ENCODE assay signal across 9 mouse cellular contexts in the genomic region with DNA sequence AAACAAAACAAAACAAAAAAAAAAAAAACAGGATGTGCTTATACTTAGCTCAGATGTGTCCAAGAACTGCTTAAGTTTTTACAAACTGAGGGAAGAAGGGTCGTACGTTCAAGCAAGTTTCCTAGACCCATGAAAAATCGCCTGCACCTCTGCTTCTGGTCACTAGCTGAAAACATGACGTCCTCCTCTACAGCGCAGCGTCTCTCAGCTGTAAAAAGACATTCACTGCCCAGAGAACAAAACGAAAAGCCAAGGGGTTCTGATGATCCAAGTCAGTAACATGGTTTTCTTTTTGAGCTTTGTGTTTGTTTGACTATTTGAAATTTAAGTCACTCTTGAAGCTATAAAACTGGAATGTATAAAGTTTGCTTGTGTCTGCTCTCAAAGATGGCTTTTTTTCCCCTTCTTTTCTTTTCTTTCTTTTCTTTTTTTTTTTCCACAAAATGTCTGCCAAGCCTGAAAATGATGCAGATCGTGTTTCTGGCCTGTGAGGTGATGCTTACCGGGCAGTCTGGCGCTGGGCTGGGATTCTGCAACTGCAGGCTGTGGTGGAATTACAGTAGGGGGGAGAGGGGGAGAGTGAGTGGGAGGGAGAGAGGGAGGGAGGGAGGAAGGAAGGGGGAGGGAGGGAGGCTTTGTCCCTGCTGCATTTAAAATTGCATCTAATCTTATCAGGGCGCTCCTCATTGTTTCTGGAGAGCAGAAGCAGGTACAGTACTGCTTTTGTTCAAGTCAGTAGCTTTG.
A peak's percentile ranks its signal among the peaks of the same experiment; 100 is the strongest.
DNase-seq lines count a peak whose midpoint lies in the region; ATAC-seq lines count a peak whose summit lies in the region.
"Had no signal": no experiment of that assay in that cellular context is flagged by ENCODE, and none has a peak within 500 bp of the region (broad histone marks: within the 10 kb centered on the region; RNA-seq: fewer than 3 reads in every experiment).

No protein-coding gene starts in this region.

- no peaks in the 10 kb centered on the region for H3K4me1 ChIP-seq in heart, embryonic 11.5 days (ENCODE audit: control insufficient read depth, insufficient read depth, low read length)
- H3K4me1 ChIP-seq in hindbrain, embryonic 12.5 days, result no peaks in the 10 kb centered on the region; the same call in 1 of the 2 replicates
- 0 out of 2 replicates have a peak, but pooled peaks cover 4% of the 10 kb centered on the region for H3K4me1 ChIP-seq in midbrain, embryonic 16.5 days (ENCODE audit: control insufficient read depth, insufficient read depth, low read length)

- intact Hi-C loops in heart, postnatal 14 days (cut with DNase I), result no loop called here

- no peaks in the 10 kb centered on the region for H3K9me3 ChIP-seq in heart, embryonic 11.5 days (replicated peaks; ENCODE audit: control insufficient read depth, low read length)
- H3K9me3 ChIP-seq in hindbrain, embryonic 12.5 days (replicated peaks), result no peaks in the 10 kb centered on the region
- no peaks in the 10 kb centered on the region for H3K9me3 ChIP-seq in midbrain, embryonic 16.5 days (replicated peaks; ENCODE audit: control insufficient read depth, low read length, poor library complexity, severe bottlenecking)

- peak overlapping the region; percentile 18; the same call in 1 of the 2 replicates for H3K4me3 ChIP-seq in heart, embryonic 11.5 days (ENCODE audit: low read depth, low read length)
- H3K4me3 ChIP-seq in hindbrain, embryonic 12.5 days, result 0 out of 2 replicates have a peak overlapping the region, but pooled peaks have one; percentile 10
- peak overlapping the region; percentile 15; the same call in 1 of the 2 replicates for H3K4me3 ChIP-seq in midbrain, embryonic 16.5 days (ENCODE audit: low read depth, low read length)

- H3K4me2 ChIP-seq in heart, embryonic 11.5 days, result peak overlapping the region; percentile 56
- peak overlapping the region; percentile 38 for H3K4me2 ChIP-seq in hindbrain, embryonic 12.5 days (replicated peaks)
- H3K4me2 ChIP-seq in midbrain, embryonic 16.5 days (ENCODE audit: low read length), result peak overlapping the region; percentile 53

- no peak for DNase-seq in heart, postnatal 14 days
- peak; percentile 2 for DNase-seq in brain, adult 2 months (ENCODE audit: low read depth, low spot score)
- DNase-seq in frontal cortex, postnatal 25 days (ENCODE audit: low spot score in 2 of 2), result no peak
- no peak for DNase-seq in right cerebral cortex, postnatal 14 days

- 0 out of 2 replicates have a peak, but pooled peaks cover 2% of the 10 kb centered on the region for H3K27me3 ChIP-seq in heart, embryonic 11.5 days (ENCODE audit: control insufficient read depth, insufficient read depth, low read length)
- H3K27me3 ChIP-seq in hindbrain, embryonic 12.5 days, result no peaks in the 10 kb centered on the region
- no peaks in the 10 kb centered on the region for H3K27me3 ChIP-seq in midbrain, embryonic 16.5 days (ENCODE audit: control insufficient read depth, insufficient read depth, low read depth, low read length)
- H3K27me3 ChIP-seq: CH12.LX had no signal

- ATAC-seq in heart, embryonic 11.5 days (replicated peaks; ENCODE audit: insufficient number of reproducible peaks, low FRiP score, low TSS enrichment), result 0 out of 2 replicates have a peak, but pooled peaks have one; percentile 68
- peak; percentile 68 for ATAC-seq in hindbrain, embryonic 12.5 days (ENCODE audit: low FRiP score)
- ATAC-seq in midbrain, embryonic 16.5 days, result peak; percentile 77
- ATAC-seq in inflammation-experienced regulatory T-cells, adult 6 months, result no peak

- no peak overlapping the region for H3K27ac ChIP-seq in heart, embryonic 11.5 days (ENCODE audit: low read depth, low read length)
- H3K27ac ChIP-seq in hindbrain, embryonic 12.5 days, result no peak overlapping the region
- H3K27ac ChIP-seq in midbrain, embryonic 16.5 days (ENCODE audit: low read length), result no peak overlapping the region

- H3K9ac ChIP-seq in heart, embryonic 11.5 days (ENCODE audit: low read depth, low read length), result 0 out of 2 replicates have a peak overlapping the region, but pooled peaks have one; percentile 39
- H3K9ac ChIP-seq in hindbrain, embryonic 12.5 days, result no peak overlapping the region
- no peak overlapping the region for H3K9ac ChIP-seq in midbrain, embryonic 16.5 days (ENCODE audit: low read depth, low read length)

- WGBS in heart, embryonic 11.5 days (ENCODE audit: insufficient replicate concordance), result 3% methylated on average over 11 of the region's 11 CpGs
- WGBS in hindbrain, embryonic 12.5 days, result 2% methylated on average over 11 of the region's 11 CpGs
- 1% methylated on average over 11 of the region's 11 CpGs for WGBS in midbrain, embryonic 16.5 days

- H3K36me3 ChIP-seq in heart, embryonic 11.5 days (ENCODE audit: control insufficient read depth, insufficient read depth, low read length), result no peaks in the 10 kb centered on the region
- no peaks in the 10 kb centered on the region for H3K36me3 ChIP-seq in hindbrain, embryonic 12.5 days
- H3K36me3 ChIP-seq in midbrain, embryonic 16.5 days (ENCODE audit: control insufficient read depth, insufficient read depth, low read length), result no peaks in the 10 kb centered on the region
